Mouse (Mus musculus) hindbrain, postnatal 0 days (tissue): ENCODE data around the gene Phlpp2. TPM values are rescaled to one million over a fixed set of nuclear protein-coding genes. Genes with fewer than 3 reads are reported as not detected.

ENCODE experiments used
- ATAC-seq: fragments of 200-750 bp; cut with Nextera tagmentation; 2 replicates; pipeline ENCODE4 v1.8.0; 2017; ENCODE audit warnings: mild to moderate bottlenecking, moderate TSS enrichment, moderate library complexity
- DNase-seq: peaks from one replicate; pipeline ENCODE4 v3.0.0-alpha.2; 2015; ENCODE audit warnings: low spot score
- H3K27ac ChIP-seq: fragments of 300-500 bp; sonication (generic); 2 replicates; pipeline ENCODE4 v1.5.1; 2014; ENCODE audit warnings: mild to moderate bottlenecking
- H3K27me3 ChIP-seq: fragments of 300-500 bp; sonication (generic); 2 replicates; pipeline ENCODE4 v1.6.1; 2014; ENCODE audit warnings: low read length, mixed read lengths; ENCODE audit not compliant: insufficient read depth
- H3K36me3 ChIP-seq: fragments of 300-500 bp; sonication (generic); 2 replicates; pipeline ENCODE4 v1.6.1; 2014; ENCODE audit warnings: low read length, mixed read lengths; ENCODE audit not compliant: insufficient read depth
- H3K4me1 ChIP-seq: fragments of 300-500 bp; sonication (generic); 2 replicates; pipeline ENCODE4 v1.6.1; 2014; ENCODE audit warnings: antibody characterized with exemption, low read length, mixed read lengths; ENCODE audit not compliant: insufficient read depth
- H3K4me2 ChIP-seq: fragments of 300-500 bp; sonication (generic); 2 replicates; pipeline ENCODE4 v1.6.1; 2014; ENCODE audit warnings: low read depth, mild to moderate bottlenecking, low read length, moderate library complexity, mixed read lengths
- H3K4me3 ChIP-seq: fragments of 300-500 bp; sonication (generic); 2 replicates; pipeline ENCODE4 v1.5.1; 2014; ENCODE audit warnings: low read length
- H3K9ac ChIP-seq: fragments of 300-500 bp; sonication (generic); replicated peaks from 2 replicates; pipeline ENCODE4 v1.6.1; 2014; ENCODE audit warnings: mild to moderate bottlenecking, low read length, moderate library complexity, mixed read lengths
- H3K9me3 ChIP-seq: fragments of 300-500 bp; sonication (generic); 2 replicates; pipeline ENCODE4 v1.6.1; 2016; ENCODE audit warnings: low read length, mixed read lengths
- CTCF ChIP-seq: IDR thresholded peaks from 2 replicates; pipeline ENCODE4 v1.5.1; 2016; ENCODE audit warnings: antibody characterized with exemption, control low read depth, low read depth
- WGBS: fragments of 180-500 bp; shearing (Covaris S2); extraction: QIAGEN DNeasy Blood & Tissue Kit; methylation state at CpG from one replicate; pipeline ENCODE4 v1.1.7; 2014; 5-methylcytosine and 5-hydroxymethylcytosine counted together
- polyA plus RNA-seq: library from polyadenylated mRNA; unstranded; fragments of >200 nt; fragmentation: Nextera tagmentation; extraction: Ambion mirVana; gene quantifications from 2 replicates; pipeline ENCODE4 v1.2.1, GENCODE M21; 2015
- total RNA-seq: library from RNA; depleted of rRNA; stranded (reverse); fragments of >200 nt; gene quantifications from 2 replicates; pipeline ENCODE4 v1.2.3, GENCODE M21; 2014

The Phlpp2 gene
- total and polyA plus RNA-seq, 2 experiments from 2014 or later: 3.8 to 10.4 TPM

DNA sequence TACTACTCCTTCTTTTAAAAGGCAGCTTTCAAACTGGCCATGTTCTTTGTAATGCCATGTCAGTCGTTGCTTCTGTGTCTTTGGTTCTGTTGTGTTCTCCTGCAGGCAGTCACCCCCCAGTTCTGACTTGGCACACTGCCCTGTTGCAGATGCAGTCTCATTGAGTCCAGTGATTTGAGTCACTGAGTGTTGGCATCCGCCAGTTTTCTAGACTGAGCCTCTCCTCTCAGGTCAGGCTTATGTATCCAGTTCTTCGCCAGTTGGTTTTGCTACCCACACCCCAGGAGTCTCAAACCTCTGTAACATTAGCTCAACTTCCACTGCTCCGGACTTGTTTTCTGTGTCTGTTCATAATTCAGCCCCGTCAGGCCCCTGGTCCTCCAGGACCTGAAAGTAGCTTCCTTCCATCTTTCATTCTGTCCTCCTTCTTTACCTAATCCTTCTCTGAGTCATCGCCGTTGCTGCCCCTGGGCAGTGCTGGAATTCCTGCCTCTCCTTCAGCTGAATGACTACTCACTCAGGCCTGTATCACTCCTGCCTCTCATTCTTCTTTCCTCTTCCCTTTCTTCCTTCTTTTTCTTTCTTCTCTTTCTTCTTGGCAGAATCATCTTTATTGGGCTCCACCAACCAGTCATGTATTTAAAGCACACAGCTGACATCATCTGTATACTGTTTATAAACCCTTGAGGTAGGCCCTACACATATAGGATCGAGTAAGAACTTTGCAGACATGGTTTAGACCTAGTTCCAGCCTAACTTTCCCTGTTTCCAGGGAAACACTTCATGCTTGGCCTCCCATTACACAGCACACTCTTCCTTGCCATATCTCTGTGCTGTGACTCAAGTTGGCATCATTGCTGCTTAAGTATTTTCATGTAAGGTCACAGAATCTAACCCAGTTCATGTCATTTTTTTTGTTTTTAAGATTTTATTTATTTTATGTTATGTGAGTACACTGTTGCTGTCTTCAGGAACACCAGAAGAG lies 52.4 kb downstream of the Phlpp2 start:
- no peak overlapping the region for H3K4me2 ChIP-seq
- no peak overlapping the region for H3K4me3 ChIP-seq
- no peaks in the 10 kb centered on the region for H3K4me1 ChIP-seq
- WGBS: 64% methylated on average over 8 of the region's 8 CpGs
- no peaks in the 10 kb centered on the region for H3K27me3 ChIP-seq
- no peak for TF ChIP-seq CTCF
- peak overlapping the region; percentile 11; the same call in 1 of the 2 replicates for H3K27ac ChIP-seq
- DNase-seq (peak; percentile 59), ATAC-seq (no peak)
- H3K9ac ChIP-seq: no peak overlapping the region
- peaks cover 25% of the 10 kb centered on the region; the same call in 1 of the 2 replicates for H3K36me3 ChIP-seq
- H3K9me3 ChIP-seq: no peaks in the 10 kb centered on the region

DNA sequence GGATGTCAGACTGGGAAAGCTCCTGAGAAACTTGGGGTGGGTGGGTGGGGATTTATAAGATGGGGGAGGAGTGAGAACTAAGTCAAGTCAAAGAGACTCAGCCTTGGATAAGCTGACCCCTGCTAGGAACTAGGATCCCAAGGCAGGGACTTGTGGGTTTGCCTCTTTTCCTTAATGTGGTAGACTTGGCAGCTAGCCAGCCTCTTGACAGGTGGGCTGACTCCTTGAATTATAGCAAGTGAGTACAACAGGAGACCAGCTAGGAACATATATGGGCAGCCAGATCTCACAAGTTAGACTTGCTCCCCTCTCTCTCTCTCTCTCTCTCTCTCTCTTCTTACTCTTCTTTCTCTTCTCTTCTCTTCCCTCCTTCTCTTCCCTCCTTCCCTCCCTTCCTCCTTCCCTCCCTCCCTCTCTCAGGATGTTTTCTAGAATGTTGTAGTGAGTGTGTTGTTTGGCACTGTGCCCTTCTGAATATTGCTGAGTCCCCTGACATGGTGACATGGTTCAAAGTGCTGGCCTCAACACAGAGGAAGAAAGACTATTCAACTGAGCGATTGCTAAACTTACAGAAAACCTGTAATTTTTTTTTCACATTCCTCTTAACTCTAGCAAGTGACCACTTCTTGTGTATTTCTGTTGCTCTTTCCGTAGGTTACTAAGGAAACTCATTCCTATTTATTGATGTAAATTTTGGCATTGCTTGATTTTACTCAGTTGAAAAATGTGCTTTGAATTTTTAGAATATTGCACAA lies 73.4 kb downstream of the Phlpp2 start:
- no peak overlapping the region for H3K27ac ChIP-seq
- ATAC-seq (no peak), DNase-seq (no peak)
- H3K4me1 ChIP-seq: no peaks in the 10 kb centered on the region
- no peak overlapping the region for H3K9ac ChIP-seq
- no peak overlapping the region for H3K4me2 ChIP-seq
- H3K9me3 ChIP-seq: no peaks in the 10 kb centered on the region
- H3K27me3 ChIP-seq: no peaks in the 10 kb centered on the region
- H3K4me3 ChIP-seq: no peak overlapping the region
- no peak for TF ChIP-seq CTCF
- peaks cover 19% of the 10 kb centered on the region for H3K36me3 ChIP-seq
- 75% methylated on average over 2 of the region's 2 CpGs for WGBS

DNA sequence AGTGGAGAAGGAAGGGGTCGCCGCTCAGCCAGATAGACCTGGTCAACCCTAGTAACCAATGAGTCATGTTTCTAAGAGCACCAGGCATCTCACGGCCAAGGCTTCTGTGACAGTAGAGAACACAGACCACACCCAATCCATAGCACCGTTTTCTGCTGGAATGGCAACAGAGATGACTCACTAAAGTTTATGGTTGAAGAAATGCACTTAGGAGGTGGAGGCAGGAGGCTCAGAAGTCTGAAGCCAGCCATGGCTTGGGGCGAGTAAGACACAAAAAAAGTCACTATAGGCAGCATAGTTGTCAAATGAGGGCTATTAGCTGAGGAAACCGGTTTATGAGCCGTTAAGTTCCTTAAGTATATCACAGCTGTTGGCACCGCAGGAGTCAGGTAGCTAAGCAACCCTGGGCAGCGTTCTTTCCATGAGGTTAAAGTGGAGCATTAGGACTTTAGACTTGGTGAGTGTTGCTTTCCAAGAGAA lies 76.9 kb downstream of the Phlpp2 start:
- no peak for ATAC-seq
- H3K36me3 ChIP-seq: peaks cover 11% of the 10 kb centered on the region; the same call in 1 of the 2 replicates
- no peak overlapping the region for H3K4me2 ChIP-seq
- TF ChIP-seq CTCF: no peak
- H3K4me1 ChIP-seq: peaks cover 9% of the 10 kb centered on the region; the same call in 1 of the 2 replicates
- no peak overlapping the region for H3K9ac ChIP-seq
- no peaks in the 10 kb centered on the region for H3K9me3 ChIP-seq
- WGBS: 44% methylated on average over 9 of the region's 9 CpGs
- H3K4me3 ChIP-seq: no peak overlapping the region
- H3K27ac ChIP-seq: no peak overlapping the region
- no peak for DNase-seq
- H3K27me3 ChIP-seq: no peaks in the 10 kb centered on the region

DNA sequence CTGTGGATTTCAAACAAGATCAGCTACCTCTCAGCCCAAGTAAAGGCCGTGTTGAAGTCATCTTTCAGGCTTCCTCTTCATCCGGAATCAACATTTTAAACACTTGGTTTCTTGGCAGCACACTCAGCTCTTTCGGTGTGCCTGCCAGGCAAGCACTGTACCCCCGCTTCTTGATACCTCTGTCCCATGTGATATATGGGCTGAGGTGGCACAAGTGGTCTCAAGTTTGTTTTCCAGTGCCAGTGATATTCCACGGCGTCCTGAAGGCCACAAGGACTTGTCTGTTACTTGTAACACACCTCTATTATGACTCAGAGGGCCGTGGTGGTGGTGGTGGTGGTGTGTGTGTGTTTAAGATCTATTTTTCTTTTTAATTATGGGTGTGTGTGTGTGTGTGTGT lies 77.4 kb downstream of the Phlpp2 start:
- H3K4me3 ChIP-seq: no peak overlapping the region
- DNase-seq (no peak), ATAC-seq (no peak)
- H3K4me1 ChIP-seq: peaks cover 9% of the 10 kb centered on the region; the same call in 1 of the 2 replicates
- no peak overlapping the region for H3K4me2 ChIP-seq
- peaks cover 7% of the 10 kb centered on the region; the same call in 1 of the 2 replicates for H3K36me3 ChIP-seq
- no peaks in the 10 kb centered on the region for H3K9me3 ChIP-seq
- no peak overlapping the region for H3K9ac ChIP-seq
- 71% methylated on average over 7 of the region's 7 CpGs for WGBS
- H3K27ac ChIP-seq: no peak overlapping the region
- no peak for TF ChIP-seq CTCF
- H3K27me3 ChIP-seq: no peaks in the 10 kb centered on the region

DNA sequence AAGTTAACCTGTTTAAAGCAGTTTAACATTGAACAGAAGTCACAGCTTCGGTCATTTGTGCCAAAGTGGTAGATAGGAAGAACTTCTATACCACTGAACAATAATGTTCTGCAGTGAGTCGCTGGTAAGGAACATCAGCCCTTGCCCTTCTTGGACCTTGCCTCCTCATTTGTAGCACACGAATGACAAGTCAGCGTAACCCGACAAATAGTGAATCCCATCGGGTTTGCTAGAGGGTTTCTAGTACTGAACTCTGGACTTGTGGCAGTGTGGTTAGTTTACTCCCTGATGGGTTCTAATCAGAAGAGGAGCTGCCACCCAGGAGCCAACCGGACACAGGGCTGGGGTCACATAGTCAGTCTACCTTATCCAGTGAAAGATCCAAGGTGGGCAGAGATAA lies 77.9 kb downstream of the Phlpp2 start:
- Histone ChIP-seq H3K27me3 (no peaks in the 10 kb centered on the region), H3K27ac (no peak overlapping the region), H3K36me3 (peaks cover 1% of the 10 kb centered on the region; the same call in 1 of the 2 replicates), H3K4me1 (peaks cover 9% of the 10 kb centered on the region; the same call in 1 of the 2 replicates), H3K4me3 (no peak overlapping the region), H3K9ac (no peak overlapping the region), H3K4me2 (no peak overlapping the region), H3K9me3 (no peaks in the 10 kb centered on the region)
- no peak for ATAC-seq
- DNase-seq: no peak
- WGBS: 87% methylated on average over 7 of the region's 7 CpGs
- no peak for TF ChIP-seq CTCF

DNA sequence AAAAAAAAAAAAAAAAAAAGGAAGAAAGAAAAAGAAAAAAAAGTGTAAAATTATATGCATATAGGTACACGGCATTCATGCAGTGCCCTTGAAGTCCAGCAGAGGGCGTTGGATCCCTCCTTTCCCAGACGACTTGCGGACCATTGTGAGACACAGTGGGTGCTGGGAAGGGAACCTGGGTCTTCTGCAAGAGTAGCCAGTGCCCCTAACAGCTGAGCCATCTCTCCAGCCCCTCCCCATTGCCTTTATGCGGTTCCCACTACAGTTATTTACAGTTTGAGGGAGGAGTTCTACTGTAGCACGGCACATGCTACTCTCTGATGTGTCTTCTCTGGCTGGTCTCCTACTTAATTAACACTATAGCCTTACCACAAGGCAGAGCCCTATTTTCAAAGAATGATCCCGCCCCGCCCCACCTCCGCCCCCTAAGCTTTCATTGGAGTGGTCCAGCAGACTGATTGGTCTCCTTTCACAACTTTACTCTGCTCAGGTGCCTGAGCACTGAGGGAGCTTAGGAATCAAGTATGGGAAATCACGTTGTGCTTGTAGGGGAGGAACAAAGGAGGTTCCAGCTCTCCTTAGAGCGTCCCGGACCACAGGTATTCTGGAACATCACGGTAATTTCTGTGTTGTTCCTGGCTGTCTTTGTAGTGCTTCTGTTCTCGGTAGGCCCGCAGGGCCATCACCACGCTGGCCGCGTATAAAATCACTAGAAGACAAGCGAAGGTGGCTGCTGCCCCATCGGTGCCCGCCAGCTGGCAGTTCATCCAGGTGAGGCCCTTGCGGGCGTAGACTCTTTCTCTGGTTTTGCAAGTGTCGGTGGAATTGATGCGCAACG lies 79.3 kb downstream of the Phlpp2 start:
- peaks cover 9% of the 10 kb centered on the region; the same call in 1 of the 2 replicates for H3K4me1 ChIP-seq
- peak overlapping the region; percentile 82 for H3K27ac ChIP-seq
- H3K36me3 ChIP-seq: no peaks in the 10 kb centered on the region
- no peaks in the 10 kb centered on the region for H3K9me3 ChIP-seq
- no peaks in the 10 kb centered on the region for H3K27me3 ChIP-seq
- H3K4me3 ChIP-seq: peak overlapping the region; percentile 38
- peak overlapping the region; percentile 60 for H3K4me2 ChIP-seq
- DNase-seq: peak; percentile 75
- ATAC-seq: peak; percentile 78
- peak overlapping the region; percentile 52 for H3K9ac ChIP-seq
- TF ChIP-seq CTCF: peak; percentile 77
- WGBS: 2% methylated on average over 26 of the region's 26 CpGs
